Comparison of ENCODE assay signal across 10 mouse cellular contexts in the genomic region with DNA sequence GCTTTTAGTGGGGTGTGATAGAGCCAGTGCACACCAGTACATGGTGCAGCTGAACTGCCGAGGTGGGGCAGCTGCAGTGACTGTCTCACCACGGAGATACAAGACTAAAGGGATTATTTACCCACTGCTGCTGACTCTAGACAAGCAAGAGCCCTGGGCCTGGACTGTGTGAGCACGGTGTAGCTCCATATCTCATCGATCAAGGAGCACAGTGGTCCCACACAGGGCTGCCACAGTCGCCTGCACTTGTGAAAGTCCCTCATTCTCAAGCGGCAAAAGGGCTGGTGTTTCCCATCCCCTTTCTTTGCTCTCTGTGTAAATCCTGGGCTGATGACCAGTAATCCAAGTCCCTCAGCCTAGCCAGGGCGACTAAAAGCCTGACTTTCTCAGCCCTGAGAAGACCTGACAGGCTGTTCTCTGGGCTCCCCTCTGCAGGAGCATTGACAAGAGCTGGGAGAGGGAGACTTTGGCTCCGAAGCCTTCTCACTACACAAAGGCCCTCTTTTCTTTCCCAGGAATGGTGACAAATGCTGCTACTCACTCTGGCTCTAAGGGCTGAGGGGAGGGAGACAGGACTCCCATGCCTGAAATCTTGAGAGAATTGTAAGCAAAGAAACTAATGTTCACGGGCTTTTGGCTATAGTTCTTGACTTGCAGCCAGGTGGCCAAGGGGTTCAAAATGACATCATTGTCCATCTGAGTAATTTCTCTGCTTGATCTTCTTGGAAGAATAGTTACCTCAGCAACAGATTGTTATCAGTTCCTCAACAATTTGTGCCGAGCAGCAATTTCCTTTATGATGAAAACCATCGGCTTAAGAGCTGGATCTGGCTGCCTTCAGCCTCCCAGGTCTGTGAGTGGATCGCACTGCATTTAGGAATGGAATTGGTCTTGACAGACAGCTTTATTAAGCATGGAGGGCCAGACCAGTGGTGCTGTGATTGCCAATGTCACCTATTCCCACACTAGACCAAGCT.
A peak's percentile ranks its signal among the peaks of the same experiment; 100 is the strongest.
DNase-seq lines count a peak whose midpoint lies in the region; ATAC-seq and TF ChIP-seq lines count a peak whose summit lies in the region.
"Had no signal": no experiment of that assay in that cellular context is flagged by ENCODE, and none has a peak within 500 bp of the region (broad histone marks: within the 10 kb centered on the region; RNA-seq: fewer than 3 reads in every experiment).

No protein-coding gene starts in this region.

- 45% methylated on average over 12 of the region's 12 CpGs for WGBS in stomach, embryonic 16.5 days
- WGBS in stomach, postnatal 0 days = 41% methylated on average over 12 of the region's 12 CpGs

- no peaks in the 10 kb centered on the region for H3K27me3 ChIP-seq in stomach, embryonic 16.5 days (ENCODE audit: control insufficient read depth, insufficient read depth, low read length)
- H3K27me3 ChIP-seq in stomach, postnatal 0 days (ENCODE audit: control insufficient read depth, insufficient read depth, low read length) = no peaks in the 10 kb centered on the region
- H3K27me3 ChIP-seq: embryonic facial prominence, embryonic 15.5 days; liver, embryonic 15.5 days had no signal

- peak; percentile 24 to 38 for DNase-seq in frontal cortex, postnatal 10 days (ENCODE audit: low spot score in 2 of 2)
- no peak for DNase-seq in frontal cortex, postnatal 25 days (ENCODE audit: low spot score in 2 of 2)
- no peak for DNase-seq in stomach, postnatal 0 days (ENCODE audit: low spot score)
- DNase-seq in layer of hippocampus, postnatal 10 days (ENCODE audit: low spot score in 2 of 2) = peak; percentile 39 to 67
- no peak for DNase-seq in B cell, adult 2 months
- DNase-seq in cerebellum, adult 18-20 months = no peak
- no peak for DNase-seq in embryo, embryonic 10.5 days (ENCODE audit: low spot score)

- TF ChIP-seq EP300 in stomach, postnatal 0 days (optimal IDR thresholded peaks at IDR 0.05) = no peak

- H3K9ac ChIP-seq in stomach, embryonic 16.5 days (ENCODE audit: low read length) = no peak overlapping the region
- H3K9ac ChIP-seq in stomach, postnatal 0 days (ENCODE audit: low read length) = no peak overlapping the region
- H3K9ac ChIP-seq: embryonic facial prominence, embryonic 15.5 days; liver, embryonic 15.5 days had no signal

- H3K4me2 ChIP-seq in stomach, embryonic 16.5 days (ENCODE audit: low read depth, low read length) = no peak overlapping the region
- no peak overlapping the region for H3K4me2 ChIP-seq in stomach, postnatal 0 days (replicated peaks; ENCODE audit: low read depth)
- H3K4me2 ChIP-seq: embryonic facial prominence, embryonic 15.5 days; liver, embryonic 15.5 days had no signal

- H3K4me1 ChIP-seq in stomach, embryonic 16.5 days (ENCODE audit: control insufficient read depth, insufficient read depth, low read length) = 0 out of 2 replicates have a peak, but pooled peaks cover 4% of the 10 kb centered on the region
- H3K4me1 ChIP-seq in stomach, postnatal 0 days (replicated peaks; ENCODE audit: control insufficient read depth, insufficient read depth) = peaks cover 3% of the 10 kb centered on the region; the same call in 1 of the 2 replicates
- H3K4me1 ChIP-seq: embryonic facial prominence, embryonic 15.5 days; liver, embryonic 15.5 days had no signal

- H3K9me3 ChIP-seq in stomach, embryonic 16.5 days (replicated peaks; ENCODE audit: control insufficient read depth, low read length) = no peaks in the 10 kb centered on the region
- no peaks in the 10 kb centered on the region for H3K9me3 ChIP-seq in stomach, postnatal 0 days (ENCODE audit: control insufficient read depth, low read length)
- H3K9me3 ChIP-seq: embryonic facial prominence, embryonic 15.5 days; liver, embryonic 15.5 days had no signal

- no peaks in the 10 kb centered on the region for H3K36me3 ChIP-seq in stomach, embryonic 16.5 days (ENCODE audit: control insufficient read depth, insufficient read depth, low read length)
- H3K36me3 ChIP-seq in stomach, postnatal 0 days (ENCODE audit: control insufficient read depth, insufficient read depth, low read length) = no peaks in the 10 kb centered on the region
- H3K36me3 ChIP-seq: embryonic facial prominence, embryonic 15.5 days; liver, embryonic 15.5 days had no signal

- H3K27ac ChIP-seq in stomach, embryonic 16.5 days (ENCODE audit: low read length) = no peak overlapping the region
- no peak overlapping the region for H3K27ac ChIP-seq in stomach, postnatal 0 days (replicated peaks)
- H3K27ac ChIP-seq: embryonic facial prominence, embryonic 15.5 days; liver, embryonic 15.5 days had no signal

- H3K4me3 ChIP-seq in stomach, embryonic 16.5 days (replicated peaks; ENCODE audit: low read length) = no peak overlapping the region
- H3K4me3 ChIP-seq in stomach, postnatal 0 days (ENCODE audit: low read depth, low read length) = no peak overlapping the region
- H3K4me3 ChIP-seq: embryonic facial prominence, embryonic 15.5 days; liver, embryonic 15.5 days had no signal

- ATAC-seq in stomach, embryonic 16.5 days (ENCODE audit: insufficient read depth, low FRiP score) = peak; percentile 17; the same call in 1 of the 2 replicates
- ATAC-seq in stomach, postnatal 0 days (ENCODE audit: low FRiP score, low TSS enrichment) = no peak

- no peak for TF ChIP-seq CTCF in stomach, postnatal 0 days (IDR thresholded peaks at IDR 0.05; ENCODE audit: low read depth)

Comparison
In these comparisons a context has a peak if more than half of its experiments do, and no peak if none do; other contexts are left out.
1. DNase-seq: peak in frontal cortex, postnatal 10 days (2 of 2) and layer of hippocampus, postnatal 10 days (2 of 2); none in frontal cortex, postnatal 25 days (0 of 2), stomach, postnatal 0 days (single experiment), B cell, adult 2 months (0 of 2), cerebellum, adult 18-20 months (0 of 2) and embryo, embryonic 10.5 days (single experiment).